Mouse (Mus musculus) embryo, embryonic 10.5 days (tissue): ENCODE measurements around the gene Zfp36l1.

Experiments
- DNase-seq: peaks from one replicate; pipeline ENCODE4 v3.0.0-alpha.2; 2015; ENCODE audit warnings: low spot score

Zfp36l1 gene

GRCm38 (mm10) chr12:80108896-80109668 is 3.7 kb downstream of the Zfp36l1 start:
- peak; percentile 86 for DNase-seq

DNA sequence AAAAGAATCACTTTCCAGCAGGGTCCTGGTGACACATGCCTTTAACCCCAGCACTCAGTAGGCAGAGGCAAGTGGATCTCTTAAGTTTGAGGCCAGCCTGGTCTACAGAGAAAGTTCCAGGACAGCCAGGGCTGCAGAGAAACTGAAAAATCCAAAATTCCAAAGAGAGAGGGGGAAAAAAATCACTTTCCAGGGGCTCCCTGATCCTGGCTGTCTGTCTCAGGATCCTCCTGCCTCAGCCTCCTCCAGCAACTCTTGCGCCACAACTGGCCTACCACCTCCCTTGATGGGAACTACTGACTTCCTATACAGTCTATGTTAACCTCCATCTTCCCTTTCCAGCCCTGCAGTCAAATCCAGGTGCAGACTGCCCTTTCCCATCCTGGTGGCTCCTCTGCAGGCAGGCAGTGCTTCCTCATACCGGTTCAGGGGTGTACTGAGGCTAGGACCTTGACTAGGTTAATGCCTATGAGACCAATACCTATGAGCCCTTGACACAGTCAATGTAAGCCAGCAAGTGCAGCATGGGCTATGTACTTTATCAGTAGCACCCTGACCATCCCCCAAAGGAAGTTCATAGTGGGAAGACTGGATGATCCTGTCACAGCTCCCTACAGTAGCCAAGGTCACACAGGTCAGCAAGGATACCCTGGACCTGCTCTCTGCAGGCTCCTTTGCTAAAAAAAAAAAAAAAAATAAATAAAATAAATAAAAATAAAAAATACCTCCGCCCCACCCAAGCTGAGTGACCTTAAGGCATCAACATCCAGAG is 5.7 kb downstream of the Zfp36l1 start:
- DNase-seq, result peak; percentile 48

- peak; percentile 42 for DNase-seq
Measured at GRCm38 (mm10) chr12:80106138-80106895, 6.5 kb downstream of the Zfp36l1 start.

DNA sequence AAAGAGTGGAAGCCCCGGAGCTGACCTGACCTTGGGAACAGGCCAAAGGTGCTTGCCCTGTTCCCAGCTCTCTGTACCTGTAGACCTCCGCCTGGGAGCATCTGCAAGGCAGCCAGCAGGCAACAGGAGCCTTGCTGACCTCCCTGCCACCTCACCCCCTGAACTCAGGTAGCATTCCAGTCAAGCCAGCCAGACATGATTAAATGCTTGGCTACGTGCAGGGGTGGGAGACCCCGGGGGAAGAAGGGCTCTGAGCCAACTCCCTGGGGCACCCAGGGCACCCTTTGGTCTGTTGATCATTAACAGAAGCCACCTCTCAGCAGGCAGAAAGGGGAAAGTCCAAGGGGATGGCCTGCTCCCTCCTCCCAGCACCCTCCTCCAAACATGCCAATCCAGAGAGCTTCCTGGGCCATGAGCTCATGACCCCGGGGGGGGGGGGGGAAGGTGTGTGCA is 9.3 kb downstream of the Zfp36l1 start:
- no peak for DNase-seq

GRCm38 (mm10) chr12:80103089-80103488 is 9.7 kb downstream of the Zfp36l1 start:
- peak; percentile 14 for DNase-seq

DNA sequence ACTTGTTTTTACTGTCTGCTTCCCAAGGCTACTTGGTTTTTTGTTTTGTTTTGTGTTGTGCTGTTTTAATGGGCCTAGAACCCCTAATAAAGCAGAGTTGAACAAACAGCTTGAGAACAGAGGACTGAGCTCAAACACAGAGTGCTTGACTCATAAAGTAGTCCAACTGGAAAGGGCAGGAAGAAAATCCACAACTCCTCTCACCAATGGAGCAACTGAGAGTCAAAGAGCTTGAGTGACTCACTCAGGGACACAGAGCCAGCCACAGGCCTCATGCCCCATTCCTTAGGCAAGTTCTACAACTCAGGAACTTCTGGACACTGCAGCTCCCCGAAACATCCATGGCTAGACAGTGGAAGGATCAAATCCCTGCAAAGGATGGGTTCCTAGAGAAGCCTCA is 14.0 kb downstream of the Zfp36l1 start:
- DNase-seq, result no peak

GRCm38 (mm10) chr12:80096734-80097133 is 16.1 kb downstream of the Zfp36l1 start:
- no peak for DNase-seq

GRCm38 (mm10) chr12:80092787-80093186 is 20.0 kb downstream of the Zfp36l1 start:
- no peak for DNase-seq

- DNase-seq, result peak; percentile 14
Measured at GRCm38 (mm10) chr12:80091080-80091479, 21.7 kb downstream of the Zfp36l1 start.

GRCm38 (mm10) chr12:80090529-80090928 is 22.3 kb downstream of the Zfp36l1 start:
- no peak for DNase-seq

DNA sequence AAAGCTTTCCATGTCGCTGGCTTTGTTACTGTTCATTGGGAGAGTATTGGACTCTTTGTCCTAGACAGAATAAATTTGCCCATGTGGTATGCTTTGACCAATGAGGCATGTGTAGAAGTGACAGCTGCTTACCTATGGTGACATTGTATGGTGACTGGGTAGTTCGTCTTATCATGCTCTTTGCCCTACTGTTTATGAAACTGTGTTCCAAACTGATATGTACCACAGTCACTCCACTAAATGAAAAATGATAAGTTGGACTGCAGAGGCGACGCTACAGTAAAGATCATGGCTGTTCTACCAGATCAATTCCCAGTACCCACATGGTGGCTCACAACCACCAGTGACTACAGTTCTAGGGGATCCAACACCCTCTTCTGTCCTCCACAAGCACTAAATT is 24.7 kb downstream of the Zfp36l1 start:
- no peak for DNase-seq

- DNase-seq, result peak; percentile 45
Measured at GRCm38 (mm10) chr12:80084446-80085112, 28.2 kb downstream of the Zfp36l1 start.

DNA sequence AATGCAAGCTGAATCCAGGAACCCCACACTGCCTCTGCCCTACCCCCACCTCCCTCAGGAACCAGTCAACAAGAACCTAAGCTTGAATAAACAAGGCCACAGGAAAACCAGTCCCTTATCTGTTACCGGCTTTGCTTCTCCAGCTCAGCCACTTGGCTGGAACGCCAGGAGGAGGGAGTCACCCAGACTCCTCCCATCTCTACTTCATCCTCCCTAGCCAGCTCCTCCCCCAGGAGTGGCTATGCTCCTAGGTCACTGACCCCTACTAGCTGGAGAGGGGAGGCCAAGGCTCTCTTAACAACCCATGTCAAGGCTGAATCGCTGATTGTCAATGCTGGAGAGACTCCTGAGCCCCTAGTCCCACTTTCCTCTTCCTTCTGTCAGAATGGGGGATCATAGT is 28.9 kb downstream of the Zfp36l1 start:
- DNase-seq, result peak; percentile 80

GRCm38 (mm10) chr12:80083133-80083821 is 29.5 kb downstream of the Zfp36l1 start:
- peak; percentile 7 for DNase-seq

DNA sequence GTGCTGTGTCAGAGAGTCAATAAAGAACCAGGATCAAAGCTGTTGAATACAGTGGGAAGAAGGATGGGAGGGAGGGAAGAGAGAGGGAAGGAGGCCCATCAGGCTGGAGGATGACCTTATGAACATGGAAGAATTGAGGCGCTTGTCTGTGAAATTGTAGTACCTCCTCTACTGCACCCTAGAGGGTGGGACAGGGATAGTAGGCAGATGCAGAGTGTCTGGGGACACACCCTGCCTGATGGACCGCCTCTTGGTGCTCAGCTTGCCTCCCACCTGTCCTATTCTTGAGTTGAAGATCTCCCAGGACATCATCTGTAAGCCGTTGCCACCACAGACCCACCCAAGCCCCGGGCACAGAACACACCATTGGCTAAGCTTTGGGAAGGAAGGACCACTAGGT is 30.1 kb downstream of the Zfp36l1 start:
- no peak for DNase-seq

DNA sequence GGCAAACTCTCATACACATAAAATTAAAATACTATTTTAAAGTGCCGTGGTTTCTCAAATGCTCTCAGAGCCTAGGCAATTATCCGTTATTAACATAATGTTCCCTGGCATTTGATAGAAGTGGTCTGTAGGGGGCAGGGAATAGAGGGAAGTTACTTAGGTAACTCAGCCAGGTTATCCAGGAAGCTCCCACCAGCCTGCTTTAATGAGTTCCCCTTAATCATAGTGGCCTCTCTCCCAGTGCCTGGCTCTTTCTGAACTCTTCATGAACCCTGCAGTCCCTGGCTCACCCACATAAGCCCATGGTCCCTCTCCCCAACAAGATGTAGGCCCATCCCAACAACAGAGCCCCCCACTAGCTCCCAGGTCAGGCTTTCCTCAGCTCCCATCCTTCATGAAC is 31.4 kb downstream of the Zfp36l1 start:
- DNase-seq, result no peak

- no peak for DNase-seq
Measured at GRCm38 (mm10) chr12:80079937-80080336, 32.9 kb downstream of the Zfp36l1 start.

GRCm38 (mm10) chr12:80074331-80074730 is 38.5 kb downstream of the Zfp36l1 start:
- DNase-seq, result no peak

GRCm38 (mm10) chr12:80070534-80071287 is 42.1 kb downstream of the Zfp36l1 start:
- DNase-seq, result peak; percentile 26

DNA sequence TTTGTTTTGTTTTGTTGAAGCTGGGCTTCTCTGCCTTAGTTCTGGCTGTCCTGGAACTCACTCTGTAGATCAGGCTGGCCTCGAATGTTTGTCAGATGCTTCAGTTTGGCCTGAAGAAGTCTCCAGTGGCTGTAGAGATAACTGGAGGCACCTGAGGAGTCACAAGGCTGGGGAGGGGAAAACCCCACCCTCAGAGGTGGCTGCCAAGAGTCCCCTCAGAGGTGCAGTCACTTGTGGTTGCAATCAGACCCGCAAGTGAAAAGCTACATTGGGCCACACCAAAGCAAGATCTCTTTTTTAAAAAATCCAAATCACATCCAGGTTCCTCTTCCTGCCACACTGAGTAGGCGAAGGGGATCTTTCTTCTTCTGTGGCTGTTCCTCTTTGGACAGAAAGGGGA is 43.8 kb downstream of the Zfp36l1 start:
- no peak for DNase-seq

DNA sequence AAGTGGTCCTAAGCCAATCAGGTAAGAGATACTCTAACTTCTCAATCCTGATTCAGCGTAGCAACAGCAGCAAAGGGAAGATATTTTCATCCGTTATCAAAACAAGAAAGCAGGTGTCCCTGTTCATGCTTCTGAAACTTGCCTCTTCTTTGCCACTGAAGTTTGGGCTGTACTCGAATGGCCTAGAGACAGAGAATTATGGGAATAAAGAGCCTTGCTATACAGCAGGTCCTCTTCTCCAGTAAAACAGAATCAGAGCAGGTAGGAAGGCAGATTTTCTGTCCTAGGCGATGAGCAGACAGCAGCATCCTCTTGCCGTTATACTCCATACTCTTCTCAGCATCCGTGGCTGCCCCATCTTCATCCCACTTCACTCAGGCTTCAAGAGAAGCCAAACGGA is 44.8 kb downstream of the Zfp36l1 start:
- DNase-seq, result no peak
